Mouse (Mus musculus): ENCODE results near the gene Maz.

DNA sequence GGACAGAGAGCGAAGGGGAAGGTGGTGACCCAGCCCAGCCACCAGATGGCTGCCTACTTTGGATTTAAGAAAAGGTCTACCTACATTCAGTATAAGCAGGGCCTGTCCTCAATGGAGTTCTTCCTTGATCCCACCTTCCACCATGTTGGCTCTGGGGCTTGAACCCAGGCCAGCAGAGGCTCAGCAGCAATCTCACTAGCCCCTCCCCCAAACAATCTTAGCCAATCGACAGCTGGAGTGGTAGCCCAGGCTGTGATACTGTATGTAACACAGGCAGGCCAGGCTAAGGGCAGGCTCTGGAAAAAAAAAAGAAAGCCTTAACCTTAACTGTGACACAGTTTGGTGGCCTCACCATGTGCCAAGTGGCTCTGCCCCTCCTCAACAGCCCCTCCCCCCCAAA is 15.1 kb downstream of the Maz start:
- TF ChIP-seq GATA1 (IDR thresholded peaks at IDR 0.05; ENCODE audit: low read length) (no peak), TAL1 (IDR thresholded peaks at IDR 0.05; ENCODE audit: low read length) (no peak)

Measured in erythroblast, embryonic 14.5 days (primary cell).